Mouse (Mus musculus) forebrain, postnatal 0 days (tissue): Measurements from ENCODE around the gene Rhno1. TPM values are rescaled to one million over a fixed set of nuclear protein-coding genes. Genes with fewer than 3 reads are reported as not detected.

Experiments
- ATAC-seq: fragments of 200-750 bp; cut with Nextera tagmentation; 2 replicates; pipeline ENCODE4 v1.8.0; 2017; ENCODE audit warnings: mild to moderate bottlenecking, moderate library complexity
- DNase-seq: peaks from one replicate; pipeline ENCODE4 v3.0.0-alpha.2; 2015
- H3K27ac ChIP-seq: fragments of 300-500 bp; sonication (generic); 2 replicates; pipeline ENCODE4 v1.5.1; 2014; ENCODE audit warnings: low read depth, mild to moderate bottlenecking, antibody characterized with exemption, low read length, moderate library complexity, mixed read lengths
- H3K27me3 ChIP-seq: fragments of 300-500 bp; sonication (generic); 2 replicates; pipeline ENCODE4 v1.6.1; 2014; ENCODE audit warnings: mild to moderate bottlenecking, low read length, mixed read lengths; ENCODE audit not compliant: insufficient read depth
- H3K36me3 ChIP-seq: fragments of 300-500 bp; sonication (generic); 2 replicates; pipeline ENCODE4 v1.6.1; 2014; ENCODE audit warnings: mild to moderate bottlenecking, moderate library complexity; ENCODE audit not compliant: insufficient read depth
- H3K4me1 ChIP-seq: fragments of 300-500 bp; sonication (generic); 2 replicates; pipeline ENCODE4 v1.6.1; 2014; ENCODE audit warnings: antibody characterized with exemption; ENCODE audit not compliant: insufficient read depth
- H3K4me2 ChIP-seq: fragments of 300-500 bp; sonication (generic); 2 replicates; pipeline ENCODE4 v1.6.1; 2014; ENCODE audit warnings: low read depth, mild to moderate bottlenecking, moderate library complexity
- H3K4me3 ChIP-seq: fragments of 300-500 bp; sonication (generic); 2 replicates; pipeline ENCODE4 v1.5.1; 2014; ENCODE audit warnings: low read depth, low read length, mixed read lengths
- H3K9ac ChIP-seq: fragments of 300-500 bp; sonication (generic); 2 replicates; pipeline ENCODE4 v1.6.1; 2014; ENCODE audit warnings: mild to moderate bottlenecking
- H3K9me3 ChIP-seq: fragments of 300-500 bp; sonication (generic); 2 replicates; pipeline ENCODE4 v1.6.1; 2016; ENCODE audit warnings: low read length
- CTCF ChIP-seq: sonication (generic); IDR thresholded peaks from 2 replicates; pipeline ENCODE4 v1.5.1; 2016; ENCODE audit warnings: antibody characterized with exemption, control low read depth, low read depth
- WGBS: fragments of 180-500 bp; shearing (Covaris S2); extraction: QIAGEN DNeasy Blood & Tissue Kit; methylation state at CpG from one replicate; pipeline ENCODE4 v1.1.7; 2014; 5-methylcytosine and 5-hydroxymethylcytosine counted together
- polyA plus RNA-seq: library from polyadenylated mRNA; unstranded; fragments of >200 nt; fragmentation: Nextera tagmentation; extraction: Ambion mirVana; gene quantifications from 2 replicates; pipeline ENCODE4 v1.2.1, GENCODE M21; 2015
- total RNA-seq: library from RNA; depleted of rRNA; stranded (reverse); fragments of >200 nt; gene quantifications from 2 replicates; pipeline ENCODE4 v1.2.3, GENCODE M21; 2014; rRNA removed

Gene Rhno1
- total and polyA plus RNA-seq, 2 experiments from 2014 or later: 21.5 to 69.0 TPM

DNA sequence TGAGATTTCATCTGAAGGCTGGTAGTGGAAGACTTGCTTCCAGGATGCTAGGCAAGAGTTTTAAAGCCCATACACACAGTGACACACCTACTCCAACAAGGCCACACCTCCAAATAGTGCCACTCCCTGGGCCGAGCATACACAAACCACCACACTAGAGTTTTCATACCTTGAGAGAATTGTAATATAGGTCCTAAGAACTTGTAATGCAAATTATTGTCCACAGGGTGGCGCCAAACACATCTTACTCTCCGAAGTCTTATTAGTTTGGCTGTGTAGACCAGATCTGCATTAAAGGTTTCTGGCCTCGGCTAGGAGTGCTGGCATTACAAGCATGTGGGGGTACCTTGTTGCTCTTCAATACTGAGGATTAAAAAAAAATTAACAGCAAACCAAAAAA is 44.4 kb downstream of the Rhno1 start:
- WGBS: 5% methylated on average over 4 of the region's 4 CpGs
- ATAC-seq (peak; percentile 66), DNase-seq (peak; percentile 87)
- H3K9ac ChIP-seq: no peak overlapping the region
- peaks cover 18% of the 10 kb centered on the region for H3K36me3 ChIP-seq
- peak; percentile 81 for TF ChIP-seq CTCF
- H3K4me1 ChIP-seq: no peaks in the 10 kb centered on the region
- H3K27me3 ChIP-seq: no peaks in the 10 kb centered on the region
- no peak overlapping the region for H3K4me2 ChIP-seq
- H3K9me3 ChIP-seq: no peaks in the 10 kb centered on the region
- no peak overlapping the region for H3K4me3 ChIP-seq
- H3K27ac ChIP-seq: no peak overlapping the region

GRCm38 (mm10) chr6:128315597-128315996 is 47.1 kb downstream of the Rhno1 start:
- Histone ChIP-seq H3K36me3 (no peaks in the 10 kb centered on the region), H3K27ac (no peak overlapping the region), H3K9me3 (no peaks in the 10 kb centered on the region), H3K9ac (no peak overlapping the region), H3K4me2 (no peak overlapping the region), H3K4me1 (no peaks in the 10 kb centered on the region), H3K4me3 (no peak overlapping the region), H3K27me3 (no peaks in the 10 kb centered on the region)
- ATAC-seq (no peak), DNase-seq (no peak)
- 78% methylated on average over 8 of the region's 8 CpGs for WGBS
- no peak for TF ChIP-seq CTCF

GRCm38 (mm10) chr6:128314796-128315195 is 47.9 kb downstream of the Rhno1 start:
- DNase-seq (no peak), ATAC-seq (no peak)
- Histone ChIP-seq H3K4me1 (no peaks in the 10 kb centered on the region), H3K27ac (no peak overlapping the region), H3K9me3 (no peaks in the 10 kb centered on the region), H3K27me3 (no peaks in the 10 kb centered on the region), H3K4me3 (no peak overlapping the region), H3K4me2 (no peak overlapping the region), H3K9ac (no peak overlapping the region), H3K36me3 (no peaks in the 10 kb centered on the region)
- no peak for TF ChIP-seq CTCF
- WGBS: 87% methylated on average over 6 of the region's 6 CpGs

GRCm38 (mm10) chr6:128308311-128308710 is 54.4 kb downstream of the Rhno1 start:
- peak; percentile 79 for TF ChIP-seq CTCF
- no peak overlapping the region for H3K9ac ChIP-seq
- 22% methylated on average over 4 of the region's 4 CpGs for WGBS
- H3K27me3 ChIP-seq: no peaks in the 10 kb centered on the region
- ATAC-seq (peak; percentile 27; the same call in 1 of the 2 replicates), DNase-seq (peak; percentile 63)
- H3K4me3 ChIP-seq: no peak overlapping the region
- H3K36me3 ChIP-seq: no peaks in the 10 kb centered on the region
- H3K4me2 ChIP-seq: no peak overlapping the region
- H3K9me3 ChIP-seq: no peaks in the 10 kb centered on the region
- no peaks in the 10 kb centered on the region for H3K4me1 ChIP-seq
- no peak overlapping the region for H3K27ac ChIP-seq

Other genes starting within 250 kb of the Rhno1 start
- gene Tspan9, start 219.3 kb downstream of the Rhno1 start, total RNA-seq: 140 and 150 TPM in 2 replicates
- gene Tspan9, start 219.3 kb downstream of the Rhno1 start, polyA plus RNA-seq: 52.7 and 63.9 TPM in 2 replicates
- gene Tead4, start 62.1 kb downstream of the Rhno1 start, total RNA-seq: 0.31 and 0.67 TPM in 2 replicates
- 0.20 and 0.63 TPM in 2 replicates for gene Tead4, start 62.1 kb downstream of the Rhno1 start, polyA plus RNA-seq
- 12.6 and 13.5 TPM in 2 replicates for gene Tulp3, start 7.1 kb downstream of the Rhno1 start, total RNA-seq
- 8.1 and 11.0 TPM in 2 replicates for gene Tulp3, start 7.1 kb downstream of the Rhno1 start, polyA plus RNA-seq
- 3.5 and 7.3 TPM in 2 replicates for gene Foxm1, start 56 bp upstream of the Rhno1 start, total RNA-seq
- gene Foxm1, start 56 bp upstream of the Rhno1 start, polyA plus RNA-seq: 3.9 and 4.0 TPM in 2 replicates
- gene Tex52, start 12.5 kb upstream of the Rhno1 start, total RNA-seq: 0.15 TPM in 1 of 2 replicates, not detected in the other
- gene Tex52, start 12.5 kb upstream of the Rhno1 start, polyA plus RNA-seq: 0.30 and 0.58 TPM in 2 replicates
- not detected in 2 replicates for gene Gm44596, start 12.6 kb upstream of the Rhno1 start, total RNA-seq
- gene Gm44596, start 12.6 kb upstream of the Rhno1 start, polyA plus RNA-seq: not detected in 2 replicates
- gene Nrip2, start 36.4 kb upstream of the Rhno1 start, total RNA-seq: 7.1 and 8.5 TPM in 2 replicates
- gene Nrip2, start 36.4 kb upstream of the Rhno1 start, polyA plus RNA-seq: 5.5 and 7.4 TPM in 2 replicates
- gene Itfg2, start 62.0 kb upstream of the Rhno1 start, total RNA-seq: 25.3 and 57.6 TPM in 2 replicates
- gene Itfg2, start 62.0 kb upstream of the Rhno1 start, polyA plus RNA-seq: 28.1 and 33.7 TPM in 2 replicates
- 201 and 235 TPM in 2 replicates for gene Fkbp4, start 75.8 kb upstream of the Rhno1 start, total RNA-seq
- gene Fkbp4, start 75.8 kb upstream of the Rhno1 start, polyA plus RNA-seq: 253 and 276 TPM in 2 replicates
- not detected in 2 replicates for gene Pzp, start 163.8 kb upstream of the Rhno1 start, total RNA-seq
- not detected in 2 replicates for gene Pzp, start 163.8 kb upstream of the Rhno1 start, polyA plus RNA-seq
- 2.8 and 3.9 TPM in 2 replicates for gene A2ml1, start 218.7 kb upstream of the Rhno1 start, total RNA-seq
- 10.7 and 14.2 TPM in 2 replicates for gene A2ml1, start 218.7 kb upstream of the Rhno1 start, polyA plus RNA-seq